Mouse (Mus musculus) cortical plate, adult 2 months (tissue): Measurements from ENCODE around the gene Mcm2. TPM values are rescaled to one million over a fixed set of nuclear protein-coding genes. Genes with fewer than 3 reads are reported as not detected.

Source experiments
- H3K27ac ChIP-seq: fragments of 200-500 bp; 2 replicates; pipeline ENCODE4 v1.5.1; 2012; ENCODE audit warnings: low read length, control low read depth, inconsistent platforms; ENCODE audit not compliant: insufficient read depth
- H3K4me1 ChIP-seq: fragments of 200-500 bp; 2 replicates; pipeline ENCODE4 v1.6.1; 2011; ENCODE audit warnings: low read length; ENCODE audit not compliant: control insufficient read depth, insufficient read depth
- H3K4me3 ChIP-seq: fragments of 200-500 bp; 2 replicates; pipeline ENCODE4 v1.5.1; 2011; ENCODE audit warnings: mild to moderate bottlenecking, low read length, control low read depth; ENCODE audit not compliant: insufficient read depth
- CTCF ChIP-seq: fragments of 200-500 bp; IDR thresholded peaks from 2 replicates; pipeline ENCODE4 v1.5.1; 2011; ENCODE audit warnings: mild to moderate bottlenecking, control low read depth, low read length; ENCODE audit not compliant: insufficient read depth; ENCODE audit errors: extremely low read depth
- POLR2A ChIP-seq: fragments of 200-500 bp; IDR thresholded peaks from 2 replicates; pipeline ENCODE4 v1.6.1; 2011; ENCODE audit warnings: mild to moderate bottlenecking, low read length, control low read depth; ENCODE audit not compliant: insufficient read depth; ENCODE audit errors: extremely low read depth
- polyA plus RNA-seq: library from polyadenylated mRNA; depleted of rRNA; stranded (reverse); fragments of >200 nt; gene quantifications from 2 replicates; pipeline ENCODE4 v1.2.3, GENCODE M21; 2012

Mcm2 gene
- polyA plus RNA-seq, 1 experiment: 4.4 TPM

DNA sequence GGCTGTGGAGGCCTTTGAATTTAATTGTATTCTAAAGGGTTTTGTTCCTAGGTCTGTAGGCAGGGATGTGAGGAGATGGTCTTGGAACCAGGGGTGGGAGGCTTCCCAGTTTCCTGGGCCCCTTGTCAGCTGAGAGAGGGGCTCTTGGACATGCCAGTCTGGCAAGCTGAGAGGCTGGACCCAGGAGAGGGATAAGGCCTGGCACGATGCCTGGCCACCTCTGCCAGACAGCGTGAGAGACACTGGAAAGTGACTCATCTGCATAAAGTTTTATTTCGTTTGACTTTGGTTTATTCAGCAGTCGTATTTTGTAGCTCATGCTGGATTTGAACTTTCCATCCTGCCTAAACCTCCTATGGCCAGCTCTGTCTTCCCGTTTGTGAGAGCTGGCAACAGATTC is 30.0 kb upstream of the Mcm2 start:
- Histone ChIP-seq H3K4me3 (no peak overlapping the region), H3K27ac (no peak overlapping the region), H3K4me1 (peaks cover 3% of the 10 kb centered on the region; the same call in 1 of the 2 replicates)
- TF ChIP-seq POLR2A (no peak), CTCF (no peak)

DNA sequence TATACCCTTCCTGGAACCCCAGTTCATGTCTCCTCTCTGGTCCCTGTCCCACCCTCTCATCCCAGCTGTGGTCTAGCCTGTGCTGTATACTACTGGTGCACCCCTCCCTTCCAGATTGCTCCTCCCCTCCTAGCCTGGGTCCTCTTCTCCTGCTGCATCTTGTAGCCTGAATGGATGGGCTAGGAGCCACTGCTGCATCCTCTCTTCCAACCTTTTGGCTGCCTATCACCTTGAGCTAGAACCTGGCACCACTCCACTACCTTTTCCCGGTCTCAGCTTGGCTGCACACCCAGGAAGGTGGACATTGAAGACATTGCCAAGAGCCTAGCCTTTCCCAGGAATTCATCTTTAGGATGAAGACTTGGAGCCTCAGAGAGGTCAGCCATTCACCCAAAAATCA is 29.4 kb upstream of the Mcm2 start:
- H3K27ac ChIP-seq: no peak overlapping the region
- H3K4me3 ChIP-seq: no peak overlapping the region
- TF ChIP-seq POLR2A (no peak), CTCF (no peak)
- peaks cover 3% of the 10 kb centered on the region; the same call in 1 of the 2 replicates for H3K4me1 ChIP-seq

DNA sequence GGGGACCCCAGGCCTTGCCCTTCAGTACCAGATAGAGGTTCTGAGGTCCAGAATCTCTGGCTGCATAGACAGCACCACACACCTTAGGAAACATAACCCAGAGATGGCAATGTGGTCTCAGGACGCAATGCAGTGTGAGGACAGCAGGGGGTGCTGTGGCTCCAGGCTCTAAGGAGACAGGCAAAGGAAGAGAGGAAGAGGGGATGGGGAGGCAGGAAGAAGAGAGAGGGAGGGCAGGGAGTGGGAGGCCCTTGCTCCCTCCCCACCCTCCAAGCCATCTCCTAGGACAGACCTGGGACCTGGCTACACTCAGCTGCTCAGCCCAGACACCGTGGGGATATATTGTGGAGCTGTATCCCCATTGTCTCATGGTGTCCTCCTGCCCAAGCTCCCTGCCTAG is 29.0 kb upstream of the Mcm2 start:
- no peak overlapping the region for H3K4me3 ChIP-seq
- peaks cover 3% of the 10 kb centered on the region; the same call in 1 of the 2 replicates for H3K4me1 ChIP-seq
- TF ChIP-seq POLR2A (no peak), CTCF (peak; percentile 99)
- H3K27ac ChIP-seq: no peak overlapping the region

DNA sequence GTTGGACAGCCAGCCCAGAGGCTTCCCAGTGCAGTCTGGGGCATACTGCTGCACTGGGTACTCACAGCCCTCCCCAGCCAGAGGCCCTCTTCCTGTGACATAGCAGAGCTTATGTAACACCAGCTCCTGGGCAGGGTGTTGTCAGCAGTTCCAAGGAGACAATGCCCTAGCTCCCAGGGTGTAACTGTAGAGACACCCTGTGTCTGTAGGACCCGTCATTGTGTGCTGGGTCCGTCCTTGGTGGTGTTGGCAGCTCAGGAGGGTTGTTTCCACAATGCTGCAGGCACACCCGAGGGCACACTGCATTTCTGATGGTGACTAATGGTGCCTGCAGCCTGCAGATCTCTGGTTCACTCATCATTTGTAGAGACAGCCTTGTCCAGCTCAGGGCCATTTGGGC is 28.3 kb upstream of the Mcm2 start:
- H3K4me1 ChIP-seq: peaks cover 3% of the 10 kb centered on the region; the same call in 1 of the 2 replicates
- H3K27ac ChIP-seq: no peak overlapping the region
- TF ChIP-seq POLR2A: no peak
- TF ChIP-seq CTCF: no peak
- no peak overlapping the region for H3K4me3 ChIP-seq

DNA sequence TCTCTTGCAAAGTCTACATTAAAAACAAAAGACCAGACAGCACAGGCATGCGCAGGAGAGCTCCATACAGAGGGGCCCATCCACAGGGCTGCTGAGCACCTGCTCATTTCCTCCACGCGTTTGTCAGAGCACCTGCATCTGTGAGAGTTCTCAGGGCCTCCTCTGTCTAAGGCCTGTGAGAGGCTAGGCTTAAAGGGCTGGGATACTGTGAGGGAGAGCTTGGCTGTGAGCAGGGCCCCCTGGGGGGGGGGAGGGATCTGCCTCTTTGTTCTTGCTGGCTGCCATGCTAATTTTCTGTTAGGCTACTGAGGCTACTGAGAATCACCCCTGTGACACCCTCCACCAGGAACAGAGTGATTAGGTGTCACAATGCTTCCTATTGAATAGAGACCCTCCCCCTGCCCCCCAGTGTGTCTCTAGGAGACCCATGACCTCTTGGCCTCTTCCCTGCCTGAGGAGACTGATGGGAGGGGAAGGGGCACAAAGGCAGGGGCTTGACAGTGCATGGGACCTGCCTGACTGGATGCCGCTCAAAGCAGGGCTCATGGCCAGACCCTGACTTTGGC is 27.1 kb upstream of the Mcm2 start:
- TF ChIP-seq CTCF: no peak
- peaks cover 3% of the 10 kb centered on the region; the same call in 1 of the 2 replicates for H3K4me1 ChIP-seq
- H3K4me3 ChIP-seq: no peak overlapping the region
- 0 out of 2 replicates have a peak overlapping the region, but pooled peaks have one; percentile 17 for H3K27ac ChIP-seq

DNA sequence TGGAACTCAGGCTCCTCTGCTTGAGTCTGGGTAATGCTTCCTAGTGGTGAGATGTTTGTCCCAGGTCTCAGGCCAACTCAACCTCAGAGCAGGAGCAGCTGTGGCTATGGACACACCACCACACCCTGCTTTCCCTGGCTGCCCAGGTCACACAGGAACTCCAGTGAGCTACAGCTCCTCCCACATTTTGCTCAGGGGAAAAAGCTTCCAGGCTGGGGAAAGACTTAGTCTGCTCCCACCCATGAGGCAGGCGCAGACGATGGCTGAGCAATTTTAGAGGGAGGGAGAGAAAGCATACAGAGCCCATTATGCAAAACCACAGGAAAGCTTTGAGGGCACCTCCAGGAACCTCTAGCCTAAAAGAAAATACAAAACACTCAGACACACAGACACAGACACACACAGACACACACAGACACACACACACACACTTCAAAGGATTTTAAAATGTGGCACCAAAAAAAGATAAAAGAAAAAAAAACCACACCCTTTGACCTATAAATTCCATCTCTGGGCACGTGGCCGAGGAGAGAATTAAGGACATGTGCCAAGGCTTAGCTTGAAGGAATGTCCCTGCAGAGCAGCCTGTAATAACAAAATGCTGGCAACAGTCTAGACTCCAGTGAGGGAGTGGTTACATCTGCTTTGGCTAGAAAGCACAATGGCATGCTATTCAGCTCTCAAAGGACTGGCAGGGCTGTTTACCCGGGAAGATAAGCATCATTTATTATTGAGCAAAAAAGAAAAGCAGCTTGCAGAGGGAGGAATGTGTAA is 26.1 kb upstream of the Mcm2 start:
- 0 out of 2 replicates have a peak overlapping the region, but pooled peaks have one; percentile 17 for H3K27ac ChIP-seq
- TF ChIP-seq POLR2A (no peak), CTCF (no peak)
- no peak overlapping the region for H3K4me3 ChIP-seq
- peaks cover 3% of the 10 kb centered on the region; the same call in 1 of the 2 replicates for H3K4me1 ChIP-seq

DNA sequence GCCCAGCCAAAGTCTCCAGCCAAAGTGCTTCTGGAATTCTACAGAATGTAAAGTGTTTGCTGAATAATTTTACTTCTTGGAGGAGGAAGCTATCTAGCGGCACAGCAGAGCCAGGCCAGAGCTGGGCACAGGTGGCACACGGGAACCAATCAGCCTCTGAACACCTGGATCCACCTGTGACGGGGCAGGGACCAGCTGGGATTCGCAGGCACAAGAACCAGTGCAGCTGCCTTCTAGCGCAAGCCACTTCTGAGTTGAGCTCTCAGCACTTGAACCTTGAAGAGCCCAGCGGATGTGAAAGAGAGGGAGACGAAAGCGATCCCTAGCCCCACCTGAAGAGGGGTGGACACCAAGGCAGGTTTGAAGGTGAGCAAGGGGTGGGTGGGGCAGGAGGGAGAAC is 20.2 kb upstream of the Mcm2 start:
- Histone ChIP-seq H3K27ac (no peak overlapping the region), H3K4me1 (no peaks in the 10 kb centered on the region), H3K4me3 (no peak overlapping the region)
- no peak for TF ChIP-seq POLR2A
- TF ChIP-seq CTCF: no peak

DNA sequence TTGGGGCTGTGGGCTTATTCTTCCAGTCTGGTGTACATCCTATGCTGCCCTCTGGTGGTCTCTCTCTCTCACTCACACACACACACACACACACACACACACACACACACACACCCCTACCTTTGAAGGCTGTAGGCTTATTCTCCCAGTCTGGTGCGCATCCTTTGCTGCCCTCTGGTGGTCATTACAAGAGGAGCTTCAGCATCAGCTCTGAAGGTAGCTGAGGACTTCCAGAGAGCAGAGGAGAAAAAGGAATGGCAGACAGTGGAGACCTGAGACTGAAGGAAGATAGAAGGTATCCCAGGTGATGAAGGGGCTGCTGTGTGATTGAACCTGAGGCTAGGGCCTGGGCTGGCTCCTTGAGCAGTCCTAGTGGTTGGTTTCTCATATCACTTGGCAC is 17.6 kb upstream of the Mcm2 start:
- H3K4me1 ChIP-seq: no peaks in the 10 kb centered on the region
- H3K4me3 ChIP-seq: no peak overlapping the region
- no peak for TF ChIP-seq POLR2A
- peak; percentile 74 for TF ChIP-seq CTCF
- H3K27ac ChIP-seq: no peak overlapping the region

DNA sequence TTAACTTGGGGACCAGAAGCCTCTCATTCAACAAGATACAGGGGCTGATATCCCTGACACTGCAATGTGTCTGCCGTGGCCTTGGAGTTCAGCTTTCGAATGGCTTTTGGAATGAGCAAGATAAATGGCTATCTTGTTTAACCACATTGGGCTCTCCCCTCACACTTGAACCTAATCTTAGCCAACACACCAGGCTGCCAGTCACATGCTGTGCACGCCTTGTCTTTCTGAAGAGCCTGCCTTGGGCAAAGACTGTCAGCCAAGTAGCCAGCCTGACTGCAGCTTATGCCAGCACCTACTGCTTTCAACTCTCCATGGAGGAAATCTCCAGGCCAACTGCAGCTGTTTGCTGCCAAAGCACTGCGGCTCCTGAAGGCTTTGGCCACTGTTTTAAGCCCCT is 16.9 kb upstream of the Mcm2 start:
- Histone ChIP-seq H3K27ac (no peak overlapping the region), H3K4me3 (no peak overlapping the region), H3K4me1 (no peaks in the 10 kb centered on the region)
- TF ChIP-seq CTCF: no peak
- no peak for TF ChIP-seq POLR2A

DNA sequence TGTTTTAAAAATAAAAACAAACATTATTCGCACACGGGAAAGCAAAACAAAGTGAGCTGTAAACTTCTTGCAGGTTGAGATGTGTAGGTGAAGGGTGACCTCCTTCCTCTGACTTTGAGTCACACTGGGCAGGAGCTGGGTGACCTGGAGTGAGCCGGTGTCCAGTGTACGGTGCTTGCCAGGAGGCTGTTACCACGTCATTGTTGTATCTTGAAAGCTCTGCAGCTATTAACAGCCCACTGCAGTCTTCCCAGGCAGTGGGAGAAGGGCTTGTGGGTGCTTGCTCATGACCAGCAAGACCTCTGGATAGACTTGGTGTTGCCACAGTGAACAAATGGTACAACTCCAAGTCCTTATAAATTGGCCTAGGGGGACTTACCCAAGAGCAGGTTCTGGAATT is 16.2 kb upstream of the Mcm2 start:
- Histone ChIP-seq H3K27ac (no peak overlapping the region), H3K4me1 (no peaks in the 10 kb centered on the region), H3K4me3 (no peak overlapping the region)
- TF ChIP-seq POLR2A: no peak
- no peak for TF ChIP-seq CTCF
